Mouse (Mus musculus) neural tube, embryonic 12.5 days (tissue): ENCODE measurements at regions not wholly inside any gene's neighbourhood (a gene's known extent, or its start where the extent isn't known, plus 50 kb on each side); places are given as distances from the start of the nearest gene placed in this dataset.

ENCODE experiments used
- ATAC-seq: fragments of 200-750 bp; cut with Nextera tagmentation; 2 replicates; pipeline ENCODE4 v1.8.0; 2017; ENCODE audit warnings: low read depth, mild to moderate bottlenecking, moderate TSS enrichment, moderate library complexity; ENCODE audit not compliant: low FRiP score
- H3K27ac ChIP-seq: fragments of 300-500 bp; sonication (generic); 2 replicates; pipeline ENCODE4 v1.5.1; 2016
- H3K27me3 ChIP-seq: fragments of 300-500 bp; sonication (generic); replicated peaks from 2 replicates; pipeline ENCODE4 v1.6.1; 2016; ENCODE audit warnings: mild to moderate bottlenecking
- H3K36me3 ChIP-seq: fragments of 300-500 bp; sonication (generic); 2 replicates; pipeline ENCODE4 v1.6.1; 2016; ENCODE audit warnings: mild to moderate bottlenecking
- H3K4me1 ChIP-seq: fragments of 300-500 bp; sonication (generic); 2 replicates; pipeline ENCODE4 v1.6.1; 2016
- H3K4me2 ChIP-seq: fragments of 300-500 bp; sonication (generic); replicated peaks from 2 replicates; pipeline ENCODE4 v1.6.1; 2016; ENCODE audit warnings: mild to moderate bottlenecking
- H3K4me3 ChIP-seq: fragments of 300-500 bp; sonication (generic); 2 replicates; pipeline ENCODE4 v1.5.1; 2016
- H3K9ac ChIP-seq: fragments of 300-500 bp; sonication (generic); 2 replicates; pipeline ENCODE4 v1.6.1; 2016; ENCODE audit warnings: mild to moderate bottlenecking
- H3K9me3 ChIP-seq: fragments of 300-500 bp; sonication (generic); 2 replicates; pipeline ENCODE4 v1.6.1; 2016; ENCODE audit warnings: mild to moderate bottlenecking
- WGBS: fragments of 180-500 bp; shearing (Covaris S2); methylation state at CpG from one replicate; pipeline ENCODE4 v1.1.7; 2016; 5-methylcytosine and 5-hydroxymethylcytosine counted together

GRCm38 (mm10) chr9:26611711-26612437 lies 121.7 kb upstream of the B3gat1 start:
- no peak for ATAC-seq
- Histone ChIP-seq H3K9ac (no peak overlapping the region), H3K4me1 (no peaks in the 10 kb centered on the region), H3K9me3 (no peaks in the 10 kb centered on the region), H3K4me3 (no peak overlapping the region), H3K36me3 (no peaks in the 10 kb centered on the region), H3K27me3 (no peaks in the 10 kb centered on the region), H3K4me2 (no peak overlapping the region), H3K27ac (no peak overlapping the region)
- WGBS = 76% methylated on average over 6 of the region's 6 CpGs

GRCm38 (mm10) chr9:26622840-26623448 lies 110.6 kb upstream of the B3gat1 start:
- no peak for ATAC-seq

GRCm38 (mm10) chr9:26625171-26625937 lies 108.2 kb upstream of the B3gat1 start:
- Histone ChIP-seq H3K27me3 (no peaks in the 10 kb centered on the region), H3K27ac (no peak overlapping the region), H3K9me3 (no peaks in the 10 kb centered on the region), H3K9ac (no peak overlapping the region), H3K4me2 (no peak overlapping the region), H3K4me3 (no peak overlapping the region), H3K36me3 (no peaks in the 10 kb centered on the region), H3K4me1 (no peaks in the 10 kb centered on the region)
- WGBS = 82% methylated on average over 2 of the region's 2 CpGs
- no peak for ATAC-seq

More at GRCm38 (mm10) chr9:26622840-26623448, 110.6 kb upstream of the B3gat1 start:
- H3K36me3 ChIP-seq = no peaks in the 10 kb centered on the region
- H3K4me2 ChIP-seq = no peak overlapping the region
- no peaks in the 10 kb centered on the region for H3K4me1 ChIP-seq
- H3K9me3 ChIP-seq = no peaks in the 10 kb centered on the region
- H3K4me3 ChIP-seq = no peak overlapping the region
- H3K9ac ChIP-seq = no peak overlapping the region
- 90% methylated on average over 1 of the region's 1 CpGs for WGBS
- no peaks in the 10 kb centered on the region for H3K27me3 ChIP-seq
- H3K27ac ChIP-seq = no peak overlapping the region

- no peak for ATAC-seq
- Histone ChIP-seq H3K36me3 (no peaks in the 10 kb centered on the region), H3K9me3 (no peaks in the 10 kb centered on the region), H3K27ac (no peak overlapping the region), H3K4me1 (no peaks in the 10 kb centered on the region), H3K9ac (no peak overlapping the region), H3K4me2 (no peak overlapping the region), H3K27me3 (no peaks in the 10 kb centered on the region), H3K4me3 (no peak overlapping the region)
- WGBS = 94% methylated on average over 8 of the region's 8 CpGs
Measured at GRCm38 (mm10) chr9:26632891-26633650, 100.5 kb upstream of the B3gat1 start.

GRCm38 (mm10) chr9:26635211-26635610 lies 98.3 kb upstream of the B3gat1 start:
- H3K4me1 ChIP-seq = no peaks in the 10 kb centered on the region
- no peak for ATAC-seq

DNA sequence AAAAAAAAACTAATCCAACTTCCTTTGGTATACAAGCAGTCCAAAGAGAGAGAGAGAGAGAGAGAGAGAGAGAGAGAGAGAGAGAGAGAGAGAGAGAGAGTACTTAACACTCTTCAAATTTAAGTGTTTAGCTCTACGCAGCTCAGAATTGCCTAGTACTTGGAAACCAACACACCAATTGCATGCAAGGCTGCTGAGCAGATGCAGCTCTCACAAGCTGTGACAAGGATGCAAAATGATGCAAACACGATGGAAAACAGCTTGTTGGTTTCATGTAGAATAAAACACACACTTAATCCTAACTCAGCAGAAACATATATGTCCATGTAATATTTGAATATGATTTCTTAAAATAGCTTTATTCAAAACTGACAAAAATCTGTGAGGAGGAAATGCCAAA lies 94.9 kb upstream of the B3gat1 start:
- Histone ChIP-seq H3K9ac (no peak overlapping the region), H3K36me3 (no peaks in the 10 kb centered on the region), H3K4me3 (no peak overlapping the region), H3K4me2 (no peak overlapping the region), H3K9me3 (no peaks in the 10 kb centered on the region), H3K27ac (no peak overlapping the region), H3K4me1 (no peaks in the 10 kb centered on the region), H3K27me3 (no peaks in the 10 kb centered on the region)
- WGBS = 94% methylated on average over 2 of the region's 2 CpGs
- ATAC-seq = no peak

More at GRCm38 (mm10) chr9:26635211-26635610, 98.3 kb upstream of the B3gat1 start:
- H3K4me3 ChIP-seq = no peak overlapping the region
- H3K9ac ChIP-seq = no peak overlapping the region
- no peaks in the 10 kb centered on the region for H3K36me3 ChIP-seq
- no peak overlapping the region for H3K4me2 ChIP-seq
- no peaks in the 10 kb centered on the region for H3K27me3 ChIP-seq
- H3K27ac ChIP-seq = no peak overlapping the region
- no peaks in the 10 kb centered on the region for H3K9me3 ChIP-seq

DNA sequence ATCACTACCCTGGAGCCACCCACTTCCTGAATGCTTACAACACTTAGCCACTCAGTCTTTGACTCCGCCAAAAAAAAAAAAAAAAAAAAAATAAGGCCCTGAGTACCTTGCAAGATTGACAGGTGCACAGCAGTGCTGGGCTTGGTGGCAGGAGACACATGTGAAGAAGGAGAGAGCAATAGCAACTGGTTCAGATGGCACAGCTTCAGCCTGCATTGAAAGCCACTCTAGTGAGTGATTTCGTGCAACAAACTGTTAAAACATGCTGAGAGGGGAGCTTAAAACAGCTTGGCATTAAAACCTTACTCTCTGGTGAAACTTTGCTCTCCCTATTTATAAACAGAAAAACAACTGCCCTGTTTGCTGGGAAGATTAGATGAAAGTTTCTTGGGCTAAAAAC lies 91.2 kb upstream of the B3gat1 start:
- 89% methylated on average over 2 of the region's 2 CpGs for WGBS
- Histone ChIP-seq H3K36me3 (no peaks in the 10 kb centered on the region), H3K4me2 (no peak overlapping the region), H3K4me3 (no peak overlapping the region), H3K4me1 (no peaks in the 10 kb centered on the region), H3K9me3 (no peaks in the 10 kb centered on the region), H3K27me3 (no peaks in the 10 kb centered on the region), H3K27ac (no peak overlapping the region), H3K9ac (no peak overlapping the region)
- no peak for ATAC-seq

DNA sequence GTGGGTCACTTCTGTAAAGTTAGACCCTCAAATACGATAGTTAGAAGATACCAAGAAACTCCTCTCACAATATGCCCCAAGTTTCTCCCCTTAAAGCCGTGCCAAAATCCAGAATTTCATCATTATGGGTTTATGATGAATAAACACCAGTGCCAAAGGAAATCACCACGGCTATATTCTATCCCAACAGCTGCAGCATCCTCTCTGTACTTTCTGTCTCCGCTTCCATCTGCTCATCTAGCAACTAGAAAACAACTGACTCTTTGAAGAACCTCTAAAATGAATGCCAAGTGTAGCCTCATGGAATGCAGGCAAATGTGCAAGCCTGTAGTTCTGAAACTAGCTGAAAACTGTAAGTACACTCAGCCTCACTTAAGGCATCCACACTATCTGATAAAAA lies 90.7 kb upstream of the B3gat1 start:
- Histone ChIP-seq H3K4me1 (no peaks in the 10 kb centered on the region), H3K27me3 (no peaks in the 10 kb centered on the region), H3K9me3 (no peaks in the 10 kb centered on the region), H3K4me2 (no peak overlapping the region), H3K9ac (no peak overlapping the region), H3K4me3 (no peak overlapping the region), H3K27ac (no peak overlapping the region), H3K36me3 (no peaks in the 10 kb centered on the region)
- ATAC-seq = no peak
- WGBS = 89% methylated on average over 4 of the region's 4 CpGs

DNA sequence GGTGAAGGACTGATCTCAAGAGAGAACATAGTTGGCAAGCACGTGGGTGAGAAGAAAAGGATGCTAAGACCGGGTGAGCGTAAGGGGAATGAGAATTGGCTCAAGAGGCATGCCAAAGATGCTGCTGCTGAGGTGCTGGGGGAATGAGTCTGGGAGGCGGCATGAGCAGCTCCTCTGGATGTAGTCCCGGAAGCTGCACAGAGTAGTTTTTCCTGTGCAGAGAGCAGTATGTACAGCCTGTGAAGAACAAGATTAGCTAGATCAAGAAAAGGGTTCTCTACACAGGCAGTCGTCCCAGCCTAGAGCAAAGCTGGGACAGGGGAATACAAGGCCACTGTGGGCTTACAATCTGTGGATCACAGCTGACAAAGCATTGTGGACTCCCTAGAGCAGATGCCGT lies 84.0 kb upstream of the B3gat1 start:
- Histone ChIP-seq H3K4me1 (no peaks in the 10 kb centered on the region), H3K9ac (no peak overlapping the region), H3K27me3 (no peaks in the 10 kb centered on the region), H3K4me2 (no peak overlapping the region), H3K9me3 (no peaks in the 10 kb centered on the region), H3K36me3 (no peaks in the 10 kb centered on the region), H3K27ac (no peak overlapping the region), H3K4me3 (no peak overlapping the region)
- 88% methylated on average over 7 of the region's 7 CpGs for WGBS
- ATAC-seq = no peak

GRCm38 (mm10) chr9:26652920-26653319 lies 80.6 kb upstream of the B3gat1 start:
- Histone ChIP-seq H3K4me3 (no peak overlapping the region), H3K36me3 (no peaks in the 10 kb centered on the region), H3K4me1 (no peaks in the 10 kb centered on the region), H3K4me2 (no peak overlapping the region), H3K9me3 (no peaks in the 10 kb centered on the region), H3K27ac (no peak overlapping the region), H3K9ac (no peak overlapping the region), H3K27me3 (no peaks in the 10 kb centered on the region)
- ATAC-seq = no peak
- 44% methylated on average over 1 of the region's 1 CpGs for WGBS

DNA sequence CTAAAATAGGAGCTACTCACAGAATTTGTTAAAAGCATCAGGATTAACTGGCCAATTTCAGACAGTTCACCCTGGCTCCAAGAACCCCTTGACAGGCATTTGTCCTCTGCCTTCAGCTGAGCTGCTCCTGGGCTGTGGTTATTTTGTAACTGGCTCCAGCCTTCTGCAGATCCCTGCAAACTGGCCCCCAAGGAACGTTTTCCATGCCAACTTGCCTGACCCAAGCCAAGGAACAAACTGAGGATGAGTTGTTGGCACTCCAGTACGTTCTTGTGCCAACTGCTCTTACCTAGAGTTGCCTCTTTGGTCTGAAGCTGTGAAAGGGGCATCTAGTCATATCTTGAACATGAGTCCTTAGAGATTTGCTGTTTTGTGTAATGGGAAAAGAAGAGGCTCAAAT lies 74.2 kb upstream of the B3gat1 start:
- Histone ChIP-seq H3K27me3 (no peaks in the 10 kb centered on the region), H3K4me3 (no peak overlapping the region), H3K9me3 (no peaks in the 10 kb centered on the region), H3K9ac (no peak overlapping the region), H3K36me3 (no peaks in the 10 kb centered on the region), H3K27ac (no peak overlapping the region), H3K4me2 (no peak overlapping the region), H3K4me1 (no peaks in the 10 kb centered on the region)
- no peak for ATAC-seq
- WGBS = 65% methylated on average over 2 of the region's 2 CpGs

- Histone ChIP-seq H3K9ac (no peak overlapping the region), H3K4me1 (no peaks in the 10 kb centered on the region), H3K27ac (no peak overlapping the region), H3K9me3 (no peaks in the 10 kb centered on the region), H3K4me3 (no peak overlapping the region), H3K27me3 (no peaks in the 10 kb centered on the region), H3K4me2 (no peak overlapping the region), H3K36me3 (no peaks in the 10 kb centered on the region)
- ATAC-seq = no peak
- WGBS = 75% methylated on average over 1 of the region's 1 CpGs
Measured at GRCm38 (mm10) chr9:26663544-26663943, 70.0 kb upstream of the B3gat1 start.
